Mouse (Mus musculus) mature B cell (primary cell): ENCODE measurements around the gene Hs3st1.

Experiments
- in situ Hi-C: fragments of 300-500 bp; cut with MboI; formaldehyde crosslinking; loops from 2 replicates; pipeline ENCODE4 v1.14.3; 2019

Hs3st1 gene

GRCm38 (mm10) chr5:39643260-39643923 is 111.9 kb downstream of the Hs3st1 start:
- in situ Hi-C loops = loop anchor here (25.0 kb wide), 1 partner anchor 856 kb away; no protein-coding TSS in a partner anchor

- in situ Hi-C loops = loop anchor here (25.0 kb wide), 1 partner anchor 855 kb away; no protein-coding TSS in a partner anchor
Measured at GRCm38 (mm10) chr5:39642222-39642770, 113.0 kb downstream of the Hs3st1 start.

- in situ Hi-C loops = loop anchor here (25.0 kb wide), 1 partner anchor 852 kb away; no protein-coding TSS in a partner anchor
Measured at GRCm38 (mm10) chr5:39639438-39640177, 115.7 kb downstream of the Hs3st1 start.

- in situ Hi-C loops = loop anchor here (25.0 kb wide), 1 partner anchor 852 kb away; no protein-coding TSS in a partner anchor
Measured at GRCm38 (mm10) chr5:39638926-39639325, 116.3 kb downstream of the Hs3st1 start.

- in situ Hi-C loops = loop anchor here (25.0 kb wide), 1 partner anchor 851 kb away; no protein-coding TSS in a partner anchor
Measured at GRCm38 (mm10) chr5:39637874-39638273, 117.4 kb downstream of the Hs3st1 start.

GRCm38 (mm10) chr5:39636090-39636489 is 119.2 kb downstream of the Hs3st1 start:
- in situ Hi-C loops = loop anchor here (25.0 kb wide), 1 partner anchor 849 kb away; no protein-coding TSS in a partner anchor

GRCm38 (mm10) chr5:39634300-39635047 is 120.8 kb downstream of the Hs3st1 start:
- in situ Hi-C loops = loop anchor here (25.0 kb wide), 1 partner anchor 847 kb away; no protein-coding TSS in a partner anchor

GRCm38 (mm10) chr5:39633206-39633605 is 122.1 kb downstream of the Hs3st1 start:
- in situ Hi-C loops = loop anchor here (25.0 kb wide), 1 partner anchor 846 kb away; no protein-coding TSS in a partner anchor

- in situ Hi-C loops = loop anchor here (25.0 kb wide), 1 partner anchor 844 kb away; no protein-coding TSS in a partner anchor
Measured at GRCm38 (mm10) chr5:39630841-39631240, 124.4 kb downstream of the Hs3st1 start.

- in situ Hi-C loops = loop anchor here (25.0 kb wide), 1 partner anchor 838 kb away; no protein-coding TSS in a partner anchor
Measured at GRCm38 (mm10) chr5:39625037-39625473, 130.2 kb downstream of the Hs3st1 start.

- in situ Hi-C loops = no loop called here
Measured at GRCm38 (mm10) chr5:39624218-39624590, 131.1 kb downstream of the Hs3st1 start.

- in situ Hi-C loops = no loop called here
Measured at GRCm38 (mm10) chr5:39623304-39624217, 131.7 kb downstream of the Hs3st1 start.

- in situ Hi-C loops = no loop called here
Measured at GRCm38 (mm10) chr5:39620206-39620866, 134.9 kb downstream of the Hs3st1 start.

- in situ Hi-C loops = no loop called here
Measured at GRCm38 (mm10) chr5:39617354-39617977, 137.8 kb downstream of the Hs3st1 start.

- in situ Hi-C loops = no loop called here
Measured at GRCm38 (mm10) chr5:39615202-39615601, 140.1 kb downstream of the Hs3st1 start.

- in situ Hi-C loops = no loop called here
Measured at GRCm38 (mm10) chr5:39613534-39613933, 141.7 kb downstream of the Hs3st1 start.

GRCm38 (mm10) chr5:39612240-39612639 is 143.0 kb downstream of the Hs3st1 start:
- in situ Hi-C loops = no loop called here

- in situ Hi-C loops = no loop called here
Measured at GRCm38 (mm10) chr5:39608260-39608659, 147.0 kb downstream of the Hs3st1 start.

GRCm38 (mm10) chr5:39594737-39595136 is 160.5 kb downstream of the Hs3st1 start:
- in situ Hi-C loops = no loop called here
